In the genomic region with DNA sequence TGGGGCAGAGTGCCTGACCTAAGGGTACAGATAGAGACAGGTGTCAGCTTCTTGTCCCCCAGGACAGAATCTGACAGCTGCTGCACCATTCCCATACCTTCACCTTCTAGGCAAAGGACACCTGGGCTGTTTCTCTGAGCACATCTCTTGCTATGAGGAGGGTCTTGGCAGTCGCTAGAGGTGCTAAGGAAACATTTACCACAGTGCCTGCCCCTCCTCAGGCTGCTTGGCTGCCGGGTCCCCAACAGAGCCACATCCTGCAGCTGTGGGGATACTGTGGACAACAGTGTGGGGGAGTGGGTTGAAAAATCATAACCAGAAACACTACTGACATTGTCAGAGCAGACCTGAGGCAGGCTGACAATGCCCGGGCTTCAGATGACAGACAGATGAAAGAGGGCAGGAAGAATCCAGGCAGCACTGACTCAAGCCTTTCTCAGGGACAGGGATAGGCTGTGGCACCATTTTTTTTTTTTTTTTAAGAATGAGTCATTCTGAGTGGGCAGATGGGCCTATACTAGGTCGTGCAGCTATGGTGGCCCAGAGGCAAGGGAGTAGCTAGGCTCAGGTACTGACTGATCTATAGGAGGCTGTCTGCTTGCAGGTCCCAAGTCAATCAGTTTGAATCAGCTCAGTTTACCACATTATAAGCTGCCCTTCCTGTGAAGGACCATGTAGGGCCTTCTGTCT, we compare ENCODE assay signal across 14 mouse cellular contexts.
A peak's percentile ranks its signal among the peaks of the same experiment; 100 is the strongest.
DNase-seq lines count a peak whose midpoint lies in the region; ATAC-seq and TF ChIP-seq lines count a peak whose summit lies in the region.
"Had no signal": no experiment of that assay in that cellular context is flagged by ENCODE, and none has a peak within 500 bp of the region (broad histone marks: within the 10 kb centered on the region; RNA-seq: fewer than 3 reads in every experiment).

No protein-coding gene starts in this region.

- peak; percentile 37 to 67 for DNase-seq in adrenal gland, adult (ENCODE audit: inconsistent age in 2 of 2, low spot score in 1 of 2)
- DNase-seq in adrenal gland, postnatal 4 days (ENCODE audit: low spot score in 2 of 2), result no peak
- DNase-seq in embryonic facial prominence, embryonic 11.5 days (ENCODE audit: low spot score), result no peak
- no peak for DNase-seq in hindbrain, embryonic 11.5 days (ENCODE audit: low spot score)
- DNase-seq in ovary, postnatal 36 days (ENCODE audit: low spot score), result no peak
- no peak for DNase-seq in liver, postnatal 0 days
- no peak for DNase-seq in gastrocnemius, postnatal 4 days (ENCODE audit: low spot score in 2 of 2)
- DNase-seq: cerebellum, adult 11-12 months; lung, embryonic 14.5 days; right cerebral cortex, adult 18-20 months had no signal

- no peaks in the 10 kb centered on the region for H3K27me3 ChIP-seq in embryonic facial prominence, embryonic 11.5 days (ENCODE audit: control insufficient read depth, insufficient read depth, low read length)
- peaks cover 10% of the 10 kb centered on the region for H3K27me3 ChIP-seq in hindbrain, embryonic 11.5 days (ENCODE audit: control insufficient read depth, insufficient read depth, low read length)
- peaks cover 23% of the 10 kb centered on the region for H3K27me3 ChIP-seq in midbrain, embryonic 15.5 days (replicated peaks)
- peaks cover 9% of the 10 kb centered on the region for H3K27me3 ChIP-seq in liver, postnatal 0 days (ENCODE audit: insufficient read depth, low read length)

- TF ChIP-seq EP300 in liver, postnatal 0 days (IDR thresholded peaks at IDR 0.05; ENCODE audit: low read depth), result no peak

- WGBS in embryonic facial prominence, embryonic 11.5 days, result 24% methylated on average over 4 of the region's 4 CpGs
- WGBS in hindbrain, embryonic 11.5 days, result 20% methylated on average over 4 of the region's 4 CpGs
- 9% methylated on average over 4 of the region's 4 CpGs for WGBS in midbrain, embryonic 15.5 days
- WGBS in liver, postnatal 0 days (ENCODE audit: insufficient replicate concordance), result 30% methylated on average over 4 of the region's 4 CpGs

- no peak overlapping the region for H3K4me3 ChIP-seq in embryonic facial prominence, embryonic 11.5 days (ENCODE audit: low read depth, low read length)
- no peak overlapping the region for H3K4me3 ChIP-seq in hindbrain, embryonic 11.5 days (ENCODE audit: low read depth, low read length)
- no peak overlapping the region for H3K4me3 ChIP-seq in midbrain, embryonic 15.5 days
- H3K4me3 ChIP-seq in liver, postnatal 0 days (ENCODE audit: low read depth, low read length), result no peak overlapping the region
- H3K4me3 ChIP-seq: embryonic facial prominence, embryonic 12.5 days; limb, embryonic 12.5 days had no signal

- TF ChIP-seq CTCF in liver, postnatal 0 days (IDR thresholded peaks at IDR 0.05; ENCODE audit: low read depth), result no peak

- H3K4me1 ChIP-seq in embryonic facial prominence, embryonic 11.5 days (ENCODE audit: control insufficient read depth, insufficient read depth, low read length), result no peaks in the 10 kb centered on the region
- H3K4me1 ChIP-seq in hindbrain, embryonic 11.5 days (replicated peaks; ENCODE audit: control insufficient read depth, insufficient read depth, low read length), result peaks cover 8% of the 10 kb centered on the region
- peaks cover 28% of the 10 kb centered on the region for H3K4me1 ChIP-seq in midbrain, embryonic 15.5 days
- H3K4me1 ChIP-seq in liver, postnatal 0 days (ENCODE audit: insufficient read depth), result no peaks in the 10 kb centered on the region

- ATAC-seq in embryonic facial prominence, embryonic 11.5 days (replicated peaks; ENCODE audit: insufficient number of reproducible peaks, low FRiP score, low TSS enrichment, low read depth), result peak; percentile 53; the same call in 1 of the 2 replicates
- ATAC-seq in hindbrain, embryonic 11.5 days (ENCODE audit: low FRiP score), result 0 out of 2 replicates have a peak, but pooled peaks have one; percentile 39
- peak; percentile 17 for ATAC-seq in midbrain, embryonic 15.5 days (replicated peaks)
- ATAC-seq in liver, postnatal 0 days, result no peak

- H3K9me3 ChIP-seq in embryonic facial prominence, embryonic 11.5 days (replicated peaks; ENCODE audit: control insufficient read depth, low read length), result no peaks in the 10 kb centered on the region
- no peaks in the 10 kb centered on the region; the same call in 1 of the 2 replicates for H3K9me3 ChIP-seq in hindbrain, embryonic 11.5 days (ENCODE audit: control insufficient read depth, low read length)
- no peaks in the 10 kb centered on the region for H3K9me3 ChIP-seq in midbrain, embryonic 15.5 days
- H3K9me3 ChIP-seq in liver, postnatal 0 days (ENCODE audit: low read length), result no peaks in the 10 kb centered on the region
- H3K9me3 ChIP-seq: embryonic facial prominence, embryonic 12.5 days had no signal

- H3K9ac ChIP-seq in embryonic facial prominence, embryonic 11.5 days (replicated peaks; ENCODE audit: low read length), result no peak overlapping the region
- H3K9ac ChIP-seq in hindbrain, embryonic 11.5 days (ENCODE audit: low read depth, low read length), result peak overlapping the region; percentile 19; the same call in 1 of the 2 replicates
- no peak overlapping the region for H3K9ac ChIP-seq in midbrain, embryonic 15.5 days
- H3K9ac ChIP-seq in liver, postnatal 0 days (replicated peaks), result no peak overlapping the region
- H3K9ac ChIP-seq: embryonic facial prominence, embryonic 12.5 days; limb, embryonic 12.5 days; lung, embryonic 14.5 days had no signal

- no peak overlapping the region for H3K27ac ChIP-seq in embryonic facial prominence, embryonic 11.5 days (replicated peaks; ENCODE audit: low read depth, low read length)
- peak overlapping the region; percentile 71 for H3K27ac ChIP-seq in hindbrain, embryonic 11.5 days (ENCODE audit: low read depth, low read length)
- H3K27ac ChIP-seq in midbrain, embryonic 15.5 days, result peak overlapping the region; percentile 75
- H3K27ac ChIP-seq in liver, postnatal 0 days (ENCODE audit: low read depth), result no peak overlapping the region
- H3K27ac ChIP-seq: embryonic facial prominence, embryonic 12.5 days; limb, embryonic 12.5 days had no signal

- H3K4me2 ChIP-seq in embryonic facial prominence, embryonic 11.5 days (ENCODE audit: low read depth, low read length), result no peak overlapping the region
- H3K4me2 ChIP-seq in hindbrain, embryonic 11.5 days (replicated peaks; ENCODE audit: low read depth, low read length), result no peak overlapping the region
- H3K4me2 ChIP-seq in midbrain, embryonic 15.5 days, result peak overlapping the region; percentile 16; the same call in 1 of the 2 replicates
- no peak overlapping the region for H3K4me2 ChIP-seq in liver, postnatal 0 days (ENCODE audit: low read depth, low read length)
- H3K4me2 ChIP-seq: embryonic facial prominence, embryonic 12.5 days; heart, embryonic 11.5 days; limb, embryonic 12.5 days; lung, embryonic 14.5 days had no signal

- H3K36me3 ChIP-seq in embryonic facial prominence, embryonic 11.5 days (replicated peaks; ENCODE audit: control insufficient read depth, insufficient read depth, low read depth, low read length), result no peaks in the 10 kb centered on the region
- no peaks in the 10 kb centered on the region for H3K36me3 ChIP-seq in hindbrain, embryonic 11.5 days (ENCODE audit: control insufficient read depth, insufficient read depth, low read length)
- H3K36me3 ChIP-seq in midbrain, embryonic 15.5 days (replicated peaks), result no peaks in the 10 kb centered on the region
- H3K36me3 ChIP-seq in liver, postnatal 0 days (replicated peaks; ENCODE audit: insufficient read depth, low read length), result no peaks in the 10 kb centered on the region
- H3K36me3 ChIP-seq: embryonic facial prominence, embryonic 12.5 days; limb, embryonic 12.5 days had no signal

Comparison
In these comparisons a context has a peak if more than half of its experiments do, and no peak if none do; other contexts are left out.
1. DNase-seq: peak in adrenal gland, adult (2 of 2); none in adrenal gland, postnatal 4 days (0 of 2), embryonic facial prominence, embryonic 11.5 days (single experiment), hindbrain, embryonic 11.5 days (single experiment), ovary, postnatal 36 days (single experiment), liver, postnatal 0 days (single experiment) and gastrocnemius, postnatal 4 days (0 of 2).
2. H3K27ac ChIP-seq: peak in hindbrain, embryonic 11.5 days (single experiment) and midbrain, embryonic 15.5 days (single experiment); none in embryonic facial prominence, embryonic 11.5 days (single experiment) and liver, postnatal 0 days (single experiment).